In genomic region chr1:11413894-11414556, GRCm38 (mm10) we compare ENCODE assay signal across 9 mouse cellular contexts. TPM values are rescaled to one million over a fixed set of nuclear protein-coding genes. Genes with fewer than 3 reads are reported as not detected.
A peak's percentile ranks its signal among the peaks of the same experiment; 100 is the strongest.
DNase-seq lines count a peak whose midpoint lies in the region; ATAC-seq lines count a peak whose summit lies in the region.
"Had no signal": no experiment of that assay in that cellular context is flagged by ENCODE, and none has a peak within 500 bp of the region (broad histone marks: within the 10 kb centered on the region; RNA-seq: fewer than 3 reads in every experiment).

Gene A830018L16Rik, plus strand, starts transcription at chr1:11414105.

- H3K9me3 ChIP-seq in heart, embryonic 11.5 days (replicated peaks; ENCODE audit: control insufficient read depth, low read length) = no peaks in the 10 kb centered on the region
- H3K9me3 ChIP-seq in limb, embryonic 10.5 days (replicated peaks) = no peaks in the 10 kb centered on the region
- H3K9me3 ChIP-seq in midbrain, embryonic 13.5 days = no peaks in the 10 kb centered on the region
- H3K9me3 ChIP-seq in stomach, embryonic 16.5 days (replicated peaks; ENCODE audit: control insufficient read depth, low read length) = no peaks in the 10 kb centered on the region

- H3K36me3 ChIP-seq in heart, embryonic 11.5 days (ENCODE audit: control insufficient read depth, insufficient read depth, low read length) = no peaks in the 10 kb centered on the region
- no peaks in the 10 kb centered on the region for H3K36me3 ChIP-seq in limb, embryonic 10.5 days
- H3K36me3 ChIP-seq in midbrain, embryonic 13.5 days = no peaks in the 10 kb centered on the region
- H3K36me3 ChIP-seq in stomach, embryonic 16.5 days (ENCODE audit: control insufficient read depth, insufficient read depth, low read length) = no peaks in the 10 kb centered on the region

- no peak within 1 kb of the TSS for H3K27ac ChIP-seq in heart, embryonic 11.5 days (ENCODE audit: low read depth, low read length)
- peak within 1 kb of the TSS; percentile 73 for H3K27ac ChIP-seq in limb, embryonic 10.5 days
- no peak within 1 kb of the TSS for H3K27ac ChIP-seq in midbrain, embryonic 13.5 days
- peak within 1 kb of the TSS; percentile 38; the same call in 1 of the 2 replicates for H3K27ac ChIP-seq in stomach, embryonic 16.5 days (ENCODE audit: low read length)
- H3K27ac ChIP-seq: macrophage had no signal

- H3K27me3 ChIP-seq in heart, embryonic 11.5 days (ENCODE audit: control insufficient read depth, insufficient read depth, low read length) = peaks cover 19% of the 10 kb centered on the region
- H3K27me3 ChIP-seq in limb, embryonic 10.5 days (ENCODE audit: low read depth, poor library complexity, severe bottlenecking) = peaks cover 48% of the 10 kb centered on the region
- H3K27me3 ChIP-seq in midbrain, embryonic 13.5 days = peaks cover 31% of the 10 kb centered on the region
- H3K27me3 ChIP-seq in stomach, embryonic 16.5 days (ENCODE audit: control insufficient read depth, insufficient read depth, low read length) = no peaks in the 10 kb centered on the region

- H3K4me1 ChIP-seq in heart, embryonic 11.5 days (ENCODE audit: control insufficient read depth, insufficient read depth, low read length) = no peaks in the 10 kb centered on the region
- H3K4me1 ChIP-seq in limb, embryonic 10.5 days = peaks cover 6% of the 10 kb centered on the region; the same call in 1 of the 2 replicates
- peaks cover 8% of the 10 kb centered on the region; the same call in 1 of the 2 replicates for H3K4me1 ChIP-seq in midbrain, embryonic 13.5 days (replicated peaks)
- no peaks in the 10 kb centered on the region for H3K4me1 ChIP-seq in stomach, embryonic 16.5 days (ENCODE audit: control insufficient read depth, insufficient read depth, low read length)

- peak within 1 kb of the TSS; percentile 41 for H3K4me3 ChIP-seq in heart, embryonic 11.5 days (ENCODE audit: low read depth, low read length)
- peak within 1 kb of the TSS; percentile 58 for H3K4me3 ChIP-seq in limb, embryonic 10.5 days
- H3K4me3 ChIP-seq in midbrain, embryonic 13.5 days (replicated peaks) = peak within 1 kb of the TSS; percentile 57
- H3K4me3 ChIP-seq in stomach, embryonic 16.5 days (replicated peaks; ENCODE audit: low read length) = peak within 1 kb of the TSS; percentile 56

- ATAC-seq in heart, embryonic 11.5 days (replicated peaks; ENCODE audit: insufficient number of reproducible peaks, low FRiP score, low TSS enrichment) = peak; percentile 93
- ATAC-seq in midbrain, embryonic 13.5 days = peak; percentile 100
- ATAC-seq in stomach, embryonic 16.5 days (ENCODE audit: insufficient read depth, low FRiP score) = peak; percentile 93

- peak; percentile 38 for DNase-seq in cerebellum, adult 11 months
- peak; percentile 3 for DNase-seq in fibroblast of lung, adult 2 months (ENCODE audit: low read depth)
- peak; percentile 43 for DNase-seq in kidney, adult 9 months
- peak; percentile 87 for DNase-seq in limb, embryonic 10.5 days (ENCODE audit: low spot score)
- DNase-seq in T-cell, adult 2 months (ENCODE audit: low spot score) = no peak

- H3K4me2 ChIP-seq in heart, embryonic 11.5 days = peak within 1 kb of the TSS; percentile 90
- H3K4me2 ChIP-seq in midbrain, embryonic 13.5 days (replicated peaks) = peak within 1 kb of the TSS; percentile 80
- H3K4me2 ChIP-seq in stomach, embryonic 16.5 days (ENCODE audit: low read depth, low read length) = peak within 1 kb of the TSS; percentile 81

- peak within 1 kb of the TSS; percentile 62; the same call in 1 of the 2 replicates for H3K9ac ChIP-seq in heart, embryonic 11.5 days (ENCODE audit: low read depth, low read length)
- H3K9ac ChIP-seq in midbrain, embryonic 13.5 days (replicated peaks) = peak within 1 kb of the TSS; percentile 80
- peak within 1 kb of the TSS; percentile 70 for H3K9ac ChIP-seq in stomach, embryonic 16.5 days (ENCODE audit: low read length)

- WGBS in heart, embryonic 11.5 days (ENCODE audit: insufficient replicate concordance) = under 1% methylated on average over 50 of the region's 50 CpGs
- under 1% methylated on average over 50 of the region's 50 CpGs for WGBS in limb, embryonic 10.5 days
- WGBS in midbrain, embryonic 13.5 days = under 1% methylated on average over 50 of the region's 50 CpGs
- under 1% methylated on average over 49 of the region's 50 CpGs for WGBS in stomach, embryonic 16.5 days

RNA-seq across cellular contexts. Expression of gene A830018L16Rik, which starts in this region (rescaled TPM):
- 0.14 and 0.73 TPM in 2 replicates for polyA plus RNA-seq in heart, embryonic 11.5 days (2014; fragmentation: Nextera tagmentation; extraction: Ambion mirVana)
- 0.25 and 0.41 TPM in 2 replicates for polyA plus RNA-seq in limb, embryonic 10.5 days (2016; fragmentation: Nextera tagmentation; extraction: Ambion mirVana)
- 3.0 and 3.1 TPM in 2 replicates for polyA plus RNA-seq in midbrain, embryonic 13.5 days (2015; fragmentation: Nextera tagmentation; extraction: Ambion mirVana)
- 12.1 and 12.9 TPM in 2 replicates for polyA plus RNA-seq in stomach, embryonic 16.5 days (2015; fragmentation: Nextera tagmentation; extraction: Ambion mirVana)
- polyA plus RNA-seq: macrophage had no signal

Comparison
In these comparisons a context has a peak if more than half of its experiments do, and no peak if none do; other contexts are left out.
1. Peak in ATAC-seq, H3K4me3 ChIP-seq, H3K9ac ChIP-seq and H3K4me2 ChIP-seq in heart, embryonic 11.5 days; RNA of the gene not detected or under 1 TPM.
2. Peak in DNase-seq, H3K4me3 ChIP-seq and H3K27ac ChIP-seq in limb, embryonic 10.5 days; RNA of the gene not detected or under 1 TPM.